8 mouse cellular contexts compared by ENCODE assay signal in genomic region chr7:45339410-45340065, GRCm38 (mm10). TPM values are rescaled to one million over a fixed set of nuclear protein-coding genes. Genes with fewer than 3 reads are reported as not detected.
DNase-seq lines count a peak whose midpoint lies in the region; ATAC-seq and TF ChIP-seq lines count a peak whose summit lies in the region.

No protein-coding gene starts in this region.

- TF ChIP-seq EP300 in ES-Bruce4 (IDR thresholded peaks at IDR 0.05; ENCODE audit: insufficient read depth, low read depth, low read length), result no peak

- no peaks in the 10 kb centered on the region for H3K27me3 ChIP-seq in ES-Bruce4 (ENCODE audit: control insufficient read depth, insufficient read depth, low read length, poor library complexity, severe bottlenecking)
- H3K27me3 ChIP-seq in embryonic facial prominence, embryonic 13.5 days, result peaks cover 8% of the 10 kb centered on the region; the same call in 1 of the 2 replicates
- no peaks in the 10 kb centered on the region for H3K27me3 ChIP-seq in heart, embryonic 16.5 days (ENCODE audit: control insufficient read depth, insufficient read depth, low read length)

- under 1% methylated on average over 35 of the region's 39 CpGs for WGBS in embryonic facial prominence, embryonic 13.5 days
- WGBS in heart, embryonic 16.5 days, result under 1% methylated on average over 39 of the region's 39 CpGs

- peaks cover 9% of the 10 kb centered on the region for H3K4me1 ChIP-seq in ES-Bruce4 (ENCODE audit: control insufficient read depth, insufficient read depth, low read length)
- peaks cover 51% of the 10 kb centered on the region for H3K4me1 ChIP-seq in embryonic facial prominence, embryonic 13.5 days
- H3K4me1 ChIP-seq in heart, embryonic 16.5 days (ENCODE audit: control insufficient read depth, insufficient read depth, low read length), result peaks cover 53% of the 10 kb centered on the region

- no peaks in the 10 kb centered on the region for H3K9me3 ChIP-seq in ES-Bruce4 (replicated peaks; ENCODE audit: control insufficient read depth, insufficient read depth, low read length, poor library complexity, severe bottlenecking)
- no peaks in the 10 kb centered on the region for H3K9me3 ChIP-seq in embryonic facial prominence, embryonic 13.5 days
- H3K9me3 ChIP-seq in heart, embryonic 16.5 days (replicated peaks; ENCODE audit: control insufficient read depth, low read length), result no peaks in the 10 kb centered on the region

- peak overlapping the region; percentile 59 for H3K4me3 ChIP-seq in ES-Bruce4 (ENCODE audit: low read depth, low read length)
- H3K4me3 ChIP-seq in embryonic facial prominence, embryonic 13.5 days, result peak overlapping the region; percentile 58
- peak overlapping the region; percentile 67 for H3K4me3 ChIP-seq in heart, embryonic 16.5 days (ENCODE audit: low read length)

- H3K36me3 ChIP-seq in ES-Bruce4 (ENCODE audit: control insufficient read depth, insufficient read depth, low read length, poor library complexity, severe bottlenecking), result no peaks in the 10 kb centered on the region
- no peaks in the 10 kb centered on the region for H3K36me3 ChIP-seq in embryonic facial prominence, embryonic 13.5 days
- H3K36me3 ChIP-seq in heart, embryonic 16.5 days (ENCODE audit: control insufficient read depth, insufficient read depth), result no peaks in the 10 kb centered on the region

- H3K27ac ChIP-seq in ES-Bruce4 (ENCODE audit: insufficient read depth, low read length), result no peak overlapping the region
- H3K27ac ChIP-seq in embryonic facial prominence, embryonic 13.5 days, result peak overlapping the region; percentile 64
- H3K27ac ChIP-seq in heart, embryonic 16.5 days (ENCODE audit: low read length), result peak overlapping the region; percentile 19; the same call in 1 of the 2 replicates

- H3K4me2 ChIP-seq in embryonic facial prominence, embryonic 13.5 days, result peak overlapping the region; percentile 88
- H3K4me2 ChIP-seq in heart, embryonic 16.5 days (ENCODE audit: low read depth, low read length), result peak overlapping the region; percentile 85

- peak; percentile 57 for TF ChIP-seq POLR2A in ES-Bruce4 (IDR thresholded peaks at IDR 0.05; ENCODE audit: insufficient read depth, low read length)

- peak overlapping the region; percentile 21 for H3K9ac ChIP-seq in ES-Bruce4 (ENCODE audit: low read depth, poor library complexity, severe bottlenecking)
- peak overlapping the region; percentile 73 for H3K9ac ChIP-seq in embryonic facial prominence, embryonic 13.5 days
- peak overlapping the region; percentile 75 for H3K9ac ChIP-seq in heart, embryonic 16.5 days (ENCODE audit: low read length)

- DNase-seq in adrenal gland, postnatal 36 days, result peak; percentile 71 to 73
- DNase-seq in kidney, postnatal 14 days, result peak; percentile 77
- peak; percentile 56 for DNase-seq in right cerebral cortex, postnatal 14 days

- ATAC-seq in embryonic facial prominence, embryonic 13.5 days (ENCODE audit: insufficient number of reproducible peaks, insufficient read depth, low FRiP score, low TSS enrichment, low read depth), result peak; percentile 49; the same call in 1 of the 2 replicates
- ATAC-seq in heart, embryonic 16.5 days (replicated peaks; ENCODE audit: extremely low read depth, insufficient read depth, low FRiP score), result peak; percentile 51
- peak; percentile 69 for ATAC-seq in megakaryocyte, adult 5-6 weeks (ENCODE audit: poor library complexity, severe bottlenecking)
- ATAC-seq in frontal cortex, adult (ENCODE audit: low TSS enrichment), result no peak

- TF ChIP-seq CTCF in ES-Bruce4 (IDR thresholded peaks at IDR 0.05; ENCODE audit: low read depth, low read length), result no peak

RNA-seq across cellular contexts. Expression of gene Hrc, which starts 4.4 kb away (rescaled TPM):
- 5.2 and 6.9 TPM in 2 replicates for polyA plus RNA-seq in ES-Bruce4 (2011; ENCODE audit: insufficient read depth, insufficient read length, low read depth, missing spikeins)
- under 1 TPM in 1 of 2 experiments, not detected in 1; 0.13 TPM for total RNA-seq in adrenal gland, postnatal 36 days (2021)
- 2.2 and 2.9 TPM in 2 replicates for polyA plus RNA-seq in embryonic facial prominence, embryonic 13.5 days (2015; fragmentation: Nextera tagmentation; extraction: Ambion mirVana)
- polyA plus RNA-seq in heart, embryonic 16.5 days (2015; fragmentation: Nextera tagmentation; extraction: Ambion mirVana), result 26.6 and 28.7 TPM in 2 replicates
- total RNA-seq in megakaryocyte, adult 5-6 weeks (2015), result not detected in 2 replicates
- total RNA-seq in megakaryocyte, adult 5-6 weeks (2017), result 0.07 TPM in 1 of 2 replicates, not detected in the other

RNA-seq across cellular contexts. Expression of gene Trpm4, which starts 6.0 kb away (rescaled TPM):
- polyA plus RNA-seq in ES-Bruce4 (2011; ENCODE audit: insufficient read depth, insufficient read length, low read depth, missing spikeins), result 18.9 and 19.8 TPM in 2 replicates
- 1 to 10 TPM; 5.7 to 8.5 TPM for total RNA-seq in adrenal gland, postnatal 36 days (2021)
- polyA plus RNA-seq in embryonic facial prominence, embryonic 13.5 days (2015; fragmentation: Nextera tagmentation; extraction: Ambion mirVana), result 17.8 and 23.8 TPM in 2 replicates
- 12.4 and 18.0 TPM in 2 replicates for polyA plus RNA-seq in heart, embryonic 16.5 days (2015; fragmentation: Nextera tagmentation; extraction: Ambion mirVana)
- 3.2 and 4.7 TPM in 2 replicates for total RNA-seq in megakaryocyte, adult 5-6 weeks (2015)
- total RNA-seq in megakaryocyte, adult 5-6 weeks (2017), result 4.8 and 5.4 TPM in 2 replicates

RNA-seq across cellular contexts. Expression of gene Ppfia3, which starts 27.3 kb away (rescaled TPM):
- 7.2 and 9.3 TPM in 2 replicates for polyA plus RNA-seq in ES-Bruce4 (2011; ENCODE audit: insufficient read depth, insufficient read length, low read depth, missing spikeins)
- 1 to 10 TPM; 1.5 to 1.7 TPM for total RNA-seq in adrenal gland, postnatal 36 days (2021)
- polyA plus RNA-seq in embryonic facial prominence, embryonic 13.5 days (2015; fragmentation: Nextera tagmentation; extraction: Ambion mirVana), result 6.6 and 8.2 TPM in 2 replicates
- polyA plus RNA-seq in heart, embryonic 16.5 days (2015; fragmentation: Nextera tagmentation; extraction: Ambion mirVana), result 1.5 TPM in 2 replicates
- total RNA-seq in megakaryocyte, adult 5-6 weeks (2015), result 0.50 TPM in 1 of 2 replicates, not detected in the other
- not detected in 2 replicates for total RNA-seq in megakaryocyte, adult 5-6 weeks (2017)

RNA-seq across cellular contexts. Expression of gene Lin7b, which starts 30.8 kb away (rescaled TPM):
- polyA plus RNA-seq in ES-Bruce4 (2011; ENCODE audit: insufficient read depth, insufficient read length, low read depth, missing spikeins), result 0.88 TPM in 1 of 2 replicates, not detected in the other
- total RNA-seq in adrenal gland, postnatal 36 days (2021), result 1 to 10 TPM in 1 of 2 experiments, under 1 TPM in 1; 0.70 to 2.8 TPM
- polyA plus RNA-seq in embryonic facial prominence, embryonic 13.5 days (2015; fragmentation: Nextera tagmentation; extraction: Ambion mirVana), result 1.6 and 2.7 TPM in 2 replicates
- 0.81 and 0.91 TPM in 2 replicates for polyA plus RNA-seq in heart, embryonic 16.5 days (2015; fragmentation: Nextera tagmentation; extraction: Ambion mirVana)
- total RNA-seq in megakaryocyte, adult 5-6 weeks (2015), result 0.71 TPM in 1 of 2 replicates, not detected in the other
- not detected in 2 replicates for total RNA-seq in megakaryocyte, adult 5-6 weeks (2017)

RNA-seq across cellular contexts. Expression of gene Snrnp70, which starts 56.0 kb away (rescaled TPM):
- polyA plus RNA-seq in ES-Bruce4 (2011; ENCODE audit: insufficient read depth, insufficient read length, low read depth, missing spikeins), result 686 and 799 TPM in 2 replicates
- 100 to 1,000 TPM; 223 to 308 TPM for total RNA-seq in adrenal gland, postnatal 36 days (2021)
- 285 and 299 TPM in 2 replicates for polyA plus RNA-seq in embryonic facial prominence, embryonic 13.5 days (2015; fragmentation: Nextera tagmentation; extraction: Ambion mirVana)
- 145 and 161 TPM in 2 replicates for polyA plus RNA-seq in heart, embryonic 16.5 days (2015; fragmentation: Nextera tagmentation; extraction: Ambion mirVana)
- 69.6 and 94.3 TPM in 2 replicates for total RNA-seq in megakaryocyte, adult 5-6 weeks (2015)
- 261 and 320 TPM in 2 replicates for total RNA-seq in megakaryocyte, adult 5-6 weeks (2017)

Comparison
In these comparisons a context has a peak if more than half of its experiments do, and no peak if none do; other contexts are left out.
1. H3K9ac ChIP-seq: peak in every context shown above with its lines; median percentile 75 in heart, embryonic 16.5 days; 73 in embryonic facial prominence, embryonic 13.5 days; 21 in ES-Bruce4.